Mouse (Mus musculus) layer of hippocampus, adult 11-12 months (tissue): ENCODE data around the gene Neurod6.
A peak's percentile ranks its signal among the peaks of the same experiment; 100 is the strongest.
"Not testable (repeated sequence)": the region's sequence is repeated elsewhere in the genome, so short reads cannot be mapped to it uniquely, and the experiment has no call there.

Experiments used
- DNase-seq: peaks from one replicate; pipeline ENCODE4 v3.0.0; 2022; ENCODE audit warnings: low spot score

Gene Neurod6

DNA sequence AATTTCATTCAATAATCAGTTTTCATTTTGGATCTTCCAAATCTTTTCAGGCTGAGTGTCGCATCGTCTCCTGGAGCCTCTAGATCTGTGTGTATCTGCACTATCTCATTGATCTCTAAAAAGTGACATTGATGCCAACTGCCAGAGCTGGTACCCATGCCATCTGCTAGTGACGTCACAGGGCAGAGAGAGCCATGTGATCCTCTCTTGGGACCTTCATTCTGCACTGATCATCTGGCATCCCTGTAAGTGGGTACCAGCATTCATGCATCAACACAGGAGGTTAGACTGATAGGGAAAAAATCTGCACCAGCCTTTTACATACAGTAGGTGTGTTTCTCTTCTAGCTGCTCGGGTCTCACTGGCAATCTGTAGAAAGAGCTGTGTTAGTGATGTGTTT is at the start of gene Neurod6:
Neurod6 (minus strand) TSS at position 290 of the 400 bp plus-strand sequence.
- peak; percentile 60 for DNase-seq

DNA sequence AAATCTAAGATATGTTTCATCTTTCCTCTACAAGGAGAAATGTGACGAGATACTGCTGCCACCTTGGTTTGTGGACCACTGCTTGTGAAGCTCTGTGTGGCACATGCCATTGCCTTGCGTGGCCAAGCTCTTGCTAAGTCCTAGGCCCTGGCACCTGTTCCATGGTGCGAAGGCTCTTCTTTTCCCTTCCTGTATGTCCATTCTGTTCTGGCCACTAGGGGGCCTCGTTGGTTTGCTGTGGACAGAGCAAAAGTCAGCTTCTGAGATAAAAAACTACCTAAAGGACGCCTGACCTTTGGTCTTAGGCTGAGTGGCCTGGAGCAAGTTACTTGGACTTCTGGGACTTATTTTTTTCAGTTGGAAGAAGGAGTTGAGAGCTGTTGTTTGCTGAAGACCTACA is 36.1 kb upstream of the Neurod6 start:
- DNase-seq, result peak; percentile 76

DNA sequence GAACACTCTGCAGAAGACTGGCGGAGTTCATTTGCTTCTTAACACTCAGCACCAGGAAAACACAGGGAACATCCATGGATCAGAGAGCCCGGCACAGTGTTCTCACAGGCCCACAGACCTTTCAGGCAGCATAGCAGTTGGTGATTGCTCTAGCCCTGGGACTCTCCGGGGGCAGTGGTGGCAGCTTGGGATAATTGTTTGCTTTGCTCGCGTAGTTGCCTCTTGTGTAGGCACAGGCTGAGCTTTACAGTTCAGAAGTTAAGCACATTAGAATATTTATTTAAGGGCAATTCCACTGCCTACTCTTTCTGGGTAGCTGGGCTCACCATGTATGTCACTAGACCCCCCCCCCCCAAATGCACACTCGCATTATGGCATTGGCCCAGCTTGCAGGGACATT is 34.4 kb upstream of the Neurod6 start:
- no peak for DNase-seq

DNA sequence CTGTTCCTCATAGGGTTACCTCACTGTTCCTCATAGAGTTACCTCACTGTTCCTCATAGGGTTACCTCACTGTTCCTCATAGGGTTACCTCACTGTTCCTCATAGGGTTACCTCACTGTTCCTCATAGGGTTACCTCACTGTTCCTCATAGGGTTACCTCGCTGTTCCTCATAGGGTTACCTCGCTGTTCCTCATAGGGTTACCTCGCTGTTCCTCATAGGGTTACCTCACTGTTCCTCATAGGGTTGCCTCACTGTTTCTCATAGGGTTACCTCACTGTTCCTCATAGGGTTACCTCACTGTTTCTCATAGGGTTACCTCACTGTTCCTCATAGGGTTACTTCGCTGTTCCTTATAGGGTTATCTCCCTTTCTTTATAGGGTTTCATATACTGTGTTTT is 29.9 kb upstream of the Neurod6 start:
- DNase-seq, result not testable (repeated sequence)

DNA sequence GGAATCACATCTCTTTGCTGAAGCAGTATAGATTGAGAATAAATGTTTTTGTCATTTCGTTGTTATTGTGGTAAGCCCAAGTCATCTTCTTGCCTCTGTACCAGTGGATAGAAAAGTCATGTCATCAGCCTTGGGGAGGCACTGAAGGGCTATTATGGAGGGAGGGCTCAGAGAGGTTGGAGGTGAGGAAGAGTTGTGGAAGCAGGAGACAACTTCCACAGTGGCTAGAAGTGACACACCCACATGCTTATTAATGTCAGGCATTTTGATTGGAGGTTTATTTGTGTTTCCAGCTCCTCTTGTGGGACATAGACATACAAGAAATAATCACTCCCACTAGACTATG is 23.7 kb upstream of the Neurod6 start:
- DNase-seq, result no peak

DNA sequence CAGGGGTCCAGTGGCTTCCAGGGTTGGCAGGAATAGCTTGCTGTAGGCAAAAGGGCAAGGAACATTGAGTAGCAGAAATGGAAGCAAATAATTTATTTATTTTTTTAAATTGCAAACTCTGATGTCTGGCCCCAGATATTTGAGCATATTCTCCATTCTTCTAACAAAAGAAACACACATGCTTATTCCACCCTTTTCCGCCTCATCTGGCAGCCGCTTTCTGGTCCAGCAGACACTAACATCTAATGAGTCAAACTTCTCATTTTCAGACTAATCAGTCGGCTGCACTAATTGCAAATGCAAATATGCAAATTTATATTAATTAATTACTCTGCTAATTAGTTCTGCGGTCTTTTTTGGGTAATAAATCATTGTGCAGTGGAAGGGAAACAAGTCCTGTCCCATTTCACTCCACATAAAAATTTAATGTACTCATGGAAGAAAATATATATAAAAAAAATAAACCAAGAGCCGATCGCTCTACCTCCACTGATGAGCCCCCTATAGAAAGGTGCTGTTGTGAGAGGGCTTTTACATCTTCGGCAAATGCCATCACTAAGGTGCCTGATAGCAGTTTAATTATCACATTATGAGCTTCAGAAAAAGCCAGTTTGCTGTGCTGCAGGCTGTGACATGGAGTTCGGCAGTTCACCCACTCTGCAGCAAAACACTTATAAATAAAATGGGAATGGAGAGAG is 23.1 kb upstream of the Neurod6 start:
- no peak for DNase-seq

DNA sequence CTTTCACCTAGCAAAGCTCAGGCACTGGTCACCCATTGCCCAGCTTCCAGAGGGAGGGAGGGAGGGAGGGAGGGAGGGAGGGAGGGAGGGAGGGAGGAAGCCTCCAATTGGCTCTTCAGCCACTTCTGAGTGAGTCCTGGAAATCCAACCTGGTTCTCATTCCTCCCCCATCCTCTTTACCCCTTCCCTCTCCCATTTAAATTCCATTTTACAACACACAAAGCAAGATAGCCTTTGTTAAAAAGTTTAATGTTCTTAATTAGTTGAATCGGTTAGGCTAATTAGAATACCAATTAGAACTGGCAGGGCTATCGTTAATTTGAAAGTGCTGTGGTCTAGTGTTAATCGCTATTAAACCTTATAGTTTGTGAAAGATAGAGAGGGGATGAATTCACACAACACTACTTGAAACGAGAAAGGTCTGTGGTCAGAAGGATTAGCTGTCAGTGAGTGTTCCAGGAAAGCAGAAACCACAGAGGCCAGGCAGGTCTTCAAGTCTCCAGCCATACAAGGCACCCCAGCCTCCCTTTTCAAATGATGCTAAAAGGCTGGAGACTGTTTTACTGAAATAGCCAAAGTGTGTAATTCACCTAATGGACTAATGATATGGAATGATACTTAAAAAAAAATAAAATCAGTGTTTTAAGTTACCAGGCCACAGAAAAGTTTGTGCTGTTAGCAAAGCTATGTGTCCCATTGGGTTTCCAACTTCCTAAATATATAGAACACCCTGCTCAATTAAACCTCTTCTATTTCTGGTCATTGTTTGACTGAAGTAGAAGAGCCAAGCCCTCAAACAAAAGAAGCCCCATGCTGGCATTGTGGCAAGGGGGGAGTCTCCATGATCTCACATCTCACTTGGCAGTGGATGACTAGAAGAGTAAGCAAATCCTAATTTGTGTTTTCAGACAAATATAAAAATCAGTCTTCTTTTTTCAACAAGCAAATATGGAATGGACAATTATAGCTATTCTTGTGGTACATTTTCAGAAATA is 19.6 kb upstream of the Neurod6 start:
- no peak for DNase-seq

DNA sequence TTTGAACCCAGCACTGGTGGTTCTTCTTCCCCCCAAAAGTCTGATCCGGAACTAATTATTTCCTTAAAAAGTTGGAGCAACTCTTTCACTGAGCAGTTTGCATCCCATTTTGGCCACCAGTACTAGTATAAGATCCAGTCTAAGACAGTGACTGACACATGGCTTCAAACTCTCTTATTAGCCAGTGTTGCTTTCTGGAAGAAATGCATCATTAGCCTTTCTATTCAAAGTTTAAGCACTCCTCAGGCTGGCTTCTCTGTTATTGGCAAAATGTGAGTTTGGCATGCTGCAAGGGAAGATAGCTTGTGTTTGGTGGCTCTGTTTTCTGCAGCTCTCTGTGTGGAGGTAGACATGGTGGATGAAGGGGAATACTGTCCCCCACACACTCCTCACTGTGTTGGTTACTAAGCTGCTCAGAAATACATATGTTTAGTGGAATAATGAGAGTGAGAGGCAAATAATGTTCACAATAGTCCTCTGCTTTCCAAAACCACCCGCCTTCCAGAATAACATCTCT is 9.0 kb upstream of the Neurod6 start:
- DNase-seq, result no peak

DNA sequence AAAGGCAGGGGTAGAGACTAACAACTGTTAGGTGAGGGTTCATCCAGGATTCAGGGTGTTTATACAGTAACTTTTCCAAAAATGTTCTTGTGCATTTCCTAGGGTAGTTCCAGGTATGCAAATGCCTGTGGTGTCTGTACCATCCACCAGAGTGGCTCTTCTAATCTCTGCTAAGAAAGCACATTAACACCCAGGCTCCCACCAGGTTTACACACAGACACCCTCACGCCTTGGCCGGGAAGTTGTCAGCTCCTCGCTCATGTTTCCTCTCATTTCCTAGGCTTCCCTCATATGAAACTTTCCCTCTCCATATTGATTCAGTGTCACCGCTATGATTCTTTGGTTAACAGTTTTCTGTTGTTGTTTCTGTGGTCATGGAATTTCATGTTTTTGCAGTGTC is 2.4 kb upstream of the Neurod6 start:
- DNase-seq, result no peak

DNA sequence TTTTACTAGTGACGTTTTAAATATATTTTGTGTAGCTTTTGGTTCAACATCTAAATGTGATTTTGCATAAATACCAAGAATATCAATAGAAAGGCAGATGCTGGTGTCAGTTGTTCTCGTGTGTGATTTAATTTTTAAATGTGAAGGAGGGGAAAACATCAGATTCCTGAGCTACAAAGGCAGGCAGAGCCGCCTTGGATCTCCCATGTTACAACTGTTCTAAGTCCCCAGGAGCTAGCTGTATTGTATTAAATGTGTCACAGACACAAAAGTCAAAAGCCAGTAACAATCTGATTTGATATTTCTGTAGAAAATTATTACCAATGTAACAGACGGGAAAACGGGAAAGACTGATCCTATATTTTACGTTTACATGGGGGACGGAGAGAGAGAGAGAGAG is 1.8 kb upstream of the Neurod6 start:
- DNase-seq, result no peak

DNA sequence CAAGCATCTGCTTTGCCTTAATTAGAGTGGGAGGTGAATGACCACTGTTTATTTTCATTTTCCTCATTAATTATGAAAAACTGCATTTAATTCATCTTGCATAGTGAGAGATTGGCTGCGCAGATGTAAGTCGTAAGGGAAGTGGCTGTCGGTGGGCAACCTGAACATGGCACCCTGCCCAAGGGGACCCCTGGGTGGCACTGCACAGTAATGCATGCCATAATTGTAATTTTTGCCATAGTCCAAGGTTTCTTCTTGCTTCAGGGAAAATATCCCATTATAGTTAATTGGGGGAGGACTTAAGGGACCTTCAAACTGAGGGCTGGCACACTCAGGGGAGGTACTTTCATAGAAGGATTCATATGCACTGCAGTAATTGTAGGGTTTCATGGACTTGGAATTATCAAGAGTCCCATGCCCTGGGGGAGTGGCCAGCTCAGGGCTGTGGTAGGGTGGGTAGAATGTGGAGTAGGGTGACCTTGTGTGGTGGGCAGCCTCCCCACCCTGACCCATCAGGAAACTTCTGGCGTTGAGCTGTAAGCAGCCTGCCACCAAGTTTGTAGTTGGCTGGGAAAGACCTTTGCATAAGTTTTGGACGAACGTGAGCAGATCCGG is 2.4 kb downstream of the Neurod6 start:
- no peak for DNase-seq

DNA sequence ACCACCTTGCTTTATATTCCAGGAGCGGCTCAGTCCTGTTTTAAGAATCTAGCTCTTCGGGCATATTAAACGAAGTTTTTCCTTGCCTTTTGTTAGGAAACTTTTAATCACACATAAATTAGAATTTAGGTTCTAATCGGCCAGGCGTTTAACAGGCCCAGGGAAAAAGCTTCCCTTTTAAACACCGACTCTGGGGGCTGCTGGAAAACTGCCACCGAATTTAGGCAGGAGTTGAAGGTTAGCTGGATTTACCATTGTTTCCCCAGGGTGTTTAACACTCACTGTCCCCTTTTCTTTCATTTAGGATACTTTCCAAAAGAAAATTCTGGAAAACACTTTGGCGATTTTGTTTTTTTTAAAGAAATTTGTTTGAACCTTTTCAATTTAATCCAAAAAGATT is 3.7 kb downstream of the Neurod6 start:
- DNase-seq, result no peak

DNA sequence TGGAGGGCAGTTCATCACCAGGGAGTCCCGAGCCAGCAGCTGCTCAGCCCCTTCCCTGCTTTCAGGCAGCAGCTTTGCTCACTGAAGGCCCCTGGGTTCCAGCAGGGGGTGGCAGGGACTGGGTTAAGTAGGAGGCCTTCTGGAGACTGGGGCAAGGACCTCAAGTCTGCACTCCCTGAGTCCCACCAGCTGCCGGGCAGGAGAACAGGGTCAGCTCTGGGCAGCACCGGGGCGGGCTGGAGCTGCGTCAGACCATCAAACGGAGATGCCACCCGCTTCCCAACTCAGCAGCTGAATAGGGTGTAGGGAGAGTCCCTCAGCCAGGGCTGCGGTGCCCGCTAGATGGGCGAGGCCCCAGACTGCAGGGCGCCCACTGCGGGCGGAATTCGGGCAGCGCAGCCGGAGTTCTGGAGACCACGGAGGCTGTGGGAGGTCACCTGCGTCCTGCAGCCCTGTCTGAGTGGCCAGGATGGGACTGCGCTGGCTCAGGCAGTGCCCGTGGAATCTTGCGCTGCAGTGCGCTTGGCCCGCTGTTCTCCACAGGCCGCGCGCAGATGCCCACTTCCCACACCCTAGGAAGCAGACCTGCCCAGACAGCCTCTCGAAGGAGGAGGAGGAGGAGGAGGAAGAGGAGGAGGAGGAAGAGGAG is 4.3 kb downstream of the Neurod6 start:
- peak; percentile 30 for DNase-seq

DNA sequence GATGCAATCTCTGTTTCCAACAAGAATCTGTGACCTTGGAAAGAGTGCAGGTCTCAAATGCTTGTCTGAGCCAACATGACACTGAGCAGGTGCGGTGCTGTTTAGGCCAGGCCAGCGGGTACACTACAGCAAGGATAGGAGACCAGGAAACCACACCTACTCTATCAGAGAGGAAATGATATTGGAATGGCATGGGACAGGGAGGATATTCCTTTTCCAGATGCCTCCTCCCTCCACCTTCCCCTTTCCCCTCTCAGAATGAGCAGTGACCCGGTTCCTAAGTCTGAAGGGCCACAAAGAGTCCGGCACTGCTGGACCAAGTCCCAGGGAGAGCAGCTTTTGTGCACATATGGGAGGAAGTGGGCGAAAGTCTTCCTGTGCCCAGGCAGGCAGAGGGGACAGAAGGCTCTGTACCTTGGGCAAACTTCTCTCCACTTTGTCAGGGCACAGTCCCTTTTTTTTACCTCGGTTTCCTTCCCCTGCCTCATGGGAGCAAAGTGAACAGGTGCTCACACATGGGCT is 4.9 kb downstream of the Neurod6 start:
- no peak for DNase-seq

DNA sequence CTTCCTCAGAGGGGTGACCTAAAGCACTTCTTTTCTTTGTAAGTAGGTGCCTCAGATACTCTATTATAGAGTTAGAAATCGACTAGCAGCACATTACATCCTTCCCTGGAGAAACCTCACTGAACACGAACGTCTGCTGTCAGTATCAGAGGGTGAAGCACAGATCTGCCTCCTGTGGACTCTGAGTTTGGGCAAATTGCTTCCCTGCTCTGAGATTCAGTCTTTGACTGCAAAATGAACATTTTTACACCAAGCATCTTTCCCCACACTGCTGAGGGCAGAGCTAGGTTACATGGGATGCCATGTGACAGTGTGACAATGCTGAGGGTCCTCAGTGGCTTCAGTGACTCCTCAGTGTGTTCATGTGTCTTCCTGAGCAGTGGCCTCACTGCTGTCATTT is 13.3 kb downstream of the Neurod6 start:
- no peak for DNase-seq

DNA sequence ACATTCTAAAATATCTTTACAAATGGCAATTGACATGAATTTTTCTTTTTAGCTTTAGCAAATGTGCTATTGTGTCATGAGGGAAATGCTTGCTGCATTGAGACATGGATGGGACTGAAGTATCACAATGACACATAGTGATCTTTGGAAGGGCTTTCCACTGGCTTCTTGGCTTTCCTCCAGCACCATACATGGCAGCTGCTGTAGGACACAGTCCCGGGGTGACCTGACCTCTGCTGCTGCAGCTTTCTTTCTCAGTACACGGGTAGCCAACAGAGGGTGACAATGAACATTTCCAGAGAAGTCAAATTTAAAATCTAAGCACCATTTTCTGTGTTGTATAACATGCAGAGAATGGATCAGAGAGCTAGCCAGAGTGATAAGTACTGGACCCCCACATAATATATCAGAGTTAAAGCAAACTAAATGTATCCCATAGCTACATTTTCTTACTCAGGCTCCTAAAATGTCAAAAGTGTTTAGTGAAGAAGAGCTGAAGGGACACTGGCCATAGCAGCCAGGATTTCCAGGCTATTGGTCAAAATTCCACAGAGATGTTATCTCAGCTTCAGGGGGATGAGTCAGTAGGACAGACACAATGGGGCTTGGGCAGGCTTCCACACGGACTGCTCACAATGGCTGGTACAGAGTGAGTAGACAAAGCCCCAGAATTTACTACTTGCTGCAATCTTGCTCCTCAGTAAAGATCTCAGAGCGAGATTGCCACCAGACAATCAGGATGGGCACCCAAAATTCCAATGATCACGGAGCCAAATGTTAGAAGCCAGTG is 19.7 kb downstream of the Neurod6 start:
- no peak for DNase-seq

DNA sequence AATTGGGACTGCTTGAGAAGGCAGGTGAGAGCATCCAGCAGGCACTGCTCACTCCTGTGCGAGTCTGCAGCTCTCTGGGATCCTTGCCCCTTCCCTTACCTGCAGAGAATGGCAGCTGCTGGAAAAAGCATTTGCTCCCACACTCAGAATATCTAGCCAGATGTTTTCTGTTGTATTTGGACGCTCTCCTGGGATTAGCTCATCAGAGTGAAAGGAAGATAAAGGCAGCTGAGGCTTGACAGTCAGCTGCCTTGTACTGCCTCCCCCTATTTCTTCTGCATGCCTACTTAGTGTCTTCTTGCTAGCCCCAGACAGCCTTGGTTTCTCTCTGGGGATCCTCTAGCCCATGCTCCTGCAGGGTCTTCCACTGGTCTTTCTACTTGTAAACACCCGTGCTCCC is 31.1 kb downstream of the Neurod6 start:
- no peak for DNase-seq

DNA sequence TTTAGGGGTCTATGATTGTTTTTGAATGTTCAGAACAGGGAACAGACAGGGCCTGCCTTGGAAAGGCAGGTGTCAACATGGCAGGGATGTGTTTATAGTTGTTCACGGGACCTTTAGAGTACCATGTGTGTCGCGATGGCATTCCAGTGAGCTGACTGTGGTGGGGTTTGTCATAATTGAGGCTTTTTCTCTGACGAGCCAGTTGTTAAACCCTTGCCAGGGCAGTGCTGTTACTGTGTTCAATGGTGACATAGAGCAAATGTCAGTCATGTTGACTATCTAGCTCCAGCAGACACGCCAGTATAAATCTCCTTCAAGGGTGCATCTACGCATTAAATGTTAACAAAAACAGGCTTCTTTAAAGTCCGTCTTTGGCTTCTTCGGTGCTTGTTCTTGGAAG is 31.5 kb downstream of the Neurod6 start:
- no peak for DNase-seq

DNA sequence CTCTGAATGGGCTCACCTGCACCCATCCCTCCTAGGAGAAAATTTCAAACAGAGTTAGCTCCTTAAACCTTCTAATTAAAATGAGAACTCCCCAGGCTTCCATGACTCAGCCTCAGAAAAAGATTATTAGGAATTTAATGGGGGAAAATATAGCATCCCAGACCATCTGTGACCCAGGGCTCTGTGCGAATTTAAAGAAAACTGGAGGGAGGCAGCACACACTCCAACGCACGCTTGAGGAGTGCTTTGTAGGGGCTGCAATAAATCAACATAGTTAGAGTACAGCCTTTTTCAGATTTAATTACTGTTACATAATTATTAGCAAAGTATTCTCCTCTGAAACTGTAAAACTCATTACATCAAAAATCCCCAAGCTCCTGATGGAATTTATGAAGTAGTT is 32.2 kb downstream of the Neurod6 start:
- no peak for DNase-seq

DNA sequence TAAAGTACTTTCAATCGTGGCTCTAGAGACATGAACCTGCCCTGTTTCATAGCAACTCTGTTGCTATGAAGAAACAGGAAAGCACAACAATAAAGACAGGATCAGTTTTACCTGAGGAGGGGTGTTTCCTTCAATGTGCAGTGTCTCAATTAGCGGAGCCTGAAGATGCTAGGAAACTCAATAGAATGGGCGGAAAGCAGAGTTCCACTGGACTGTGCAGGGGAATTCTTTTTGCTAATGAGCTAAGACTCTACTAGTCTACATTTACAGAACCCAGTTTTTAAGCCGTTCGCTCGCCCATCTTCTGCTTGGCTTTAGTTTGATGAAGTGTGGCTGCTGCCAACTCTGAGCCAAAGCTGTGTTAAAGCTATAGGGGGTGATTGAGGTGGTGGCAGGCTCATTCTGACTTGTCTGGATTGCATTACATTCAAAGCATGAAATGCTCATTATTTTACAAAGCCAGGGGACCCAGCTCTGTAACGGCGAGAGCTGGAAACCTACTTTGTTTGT is 33.2 kb downstream of the Neurod6 start:
- DNase-seq, result no peak
